Mouse (Mus musculus): ENCODE measurements around the gene Vsnl1.

DNA sequence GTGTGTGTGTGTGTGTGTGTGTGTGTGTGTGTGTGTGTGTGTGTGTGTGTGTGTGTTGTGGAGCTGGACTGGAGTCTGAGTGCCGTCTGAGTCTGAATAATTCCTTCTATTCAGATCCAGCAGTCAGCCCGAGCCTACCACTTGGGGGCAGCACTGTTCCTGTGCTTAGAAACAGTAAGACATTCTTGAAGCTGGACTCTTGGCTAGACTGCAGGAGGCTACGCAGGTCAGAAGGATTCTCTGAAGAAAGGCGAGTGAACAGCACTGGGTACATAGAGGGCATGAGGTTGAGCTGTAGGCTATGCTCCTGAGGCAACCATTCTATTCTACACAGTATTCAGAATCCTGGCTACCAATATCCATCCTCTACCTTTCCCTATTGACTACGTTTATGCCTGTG, 85.5 kb downstream of the Vsnl1 start:
- TF ChIP-seq POLR2A (IDR thresholded peaks at IDR 0.05; ENCODE audit: insufficient read depth, low read length): no peak
- no peak for TF ChIP-seq EP300 (IDR thresholded peaks at IDR 0.05; ENCODE audit: insufficient read depth, low read depth, low read length)

Data from ES-Bruce4 (cell line).